Mouse (Mus musculus) CH12.LX (cell line): ENCODE data around the gene Acap3. TPM values are rescaled to one million over a fixed set of nuclear protein-coding genes. Genes with fewer than 3 reads are reported as not detected.

Experiments
- DNase-seq: peaks from one replicate; pipeline ENCODE4 v3.0.0-alpha.2; 2013; ENCODE audit errors: extremely low read depth
- H3K27ac ChIP-seq: 2 replicates; pipeline ENCODE4 v1.5.1; 2012; ENCODE audit warnings: low read depth, mild to moderate bottlenecking, control low read depth, moderate library complexity; ENCODE audit not compliant: insufficient read depth
- H3K27me3 ChIP-seq: replicated peaks from 2 replicates; pipeline ENCODE3; 2012; ENCODE audit warnings: inconsistent platforms
- H3K36me3 ChIP-seq, 2 experiments: replicated peaks in 1 of 2; 2 replicates each; pipeline versions ENCODE3 to v1.6.1; 2012; ENCODE audit warnings: inconsistent platforms in 1 of 2, low read length in 1 of 2, mild to moderate bottlenecking in 1 of 2, mixed read lengths in 1 of 2, moderate library complexity in 1 of 2; ENCODE audit not compliant: control insufficient read depth in 1 of 2, insufficient read depth in 1 of 2
- H3K4me1 ChIP-seq, 2 experiments: 2 replicates each; pipeline ENCODE4 v1.6.1; 2012; ENCODE audit warnings: inconsistent platforms in 1 of 2, moderate library complexity in 1 of 2; ENCODE audit not compliant: insufficient read depth in 2 of 2, control insufficient read depth in 1 of 2
- H3K4me2 ChIP-seq: 2 replicates; pipeline ENCODE4 v1.6.1; 2012; ENCODE audit warnings: low read depth, mild to moderate bottlenecking, control low read depth; ENCODE audit not compliant: poor library complexity, insufficient read depth, severe bottlenecking
- H3K4me3 ChIP-seq, 3 experiments: fragments of 150-350 bp in 1 of 3; sonication (generic) in 1 of 3; replicated peaks in 1 of 3; 2 replicates each; pipeline versions ENCODE3 to v1.5.1; 2011 to 2012; ENCODE audit warnings: low read depth in 2 of 3, low read length in 2 of 3, mild to moderate bottlenecking in 2 of 3, moderate library complexity in 2 of 3, control low read depth in 1 of 3, improper control_type of control experiment in 1 of 3, inconsistent platforms in 1 of 3, mixed read lengths in 1 of 3; ENCODE audit not compliant: poor library complexity in 1 of 3
- H3K79me2 ChIP-seq: replicated peaks from 2 replicates; pipeline ENCODE4 v1.6.1; 2012; ENCODE audit warnings: mild to moderate bottlenecking, moderate library complexity; ENCODE audit not compliant: control insufficient read depth, poor library complexity, insufficient read depth, severe bottlenecking; ENCODE audit errors: extremely low read depth
- H3K9ac ChIP-seq: 2 replicates; pipeline ENCODE4 v1.6.1; 2012; ENCODE audit warnings: low read depth, mild to moderate bottlenecking, control low read depth, moderate library complexity; ENCODE audit not compliant: insufficient read depth
- H3K9me3 ChIP-seq: replicated peaks from 2 replicates; pipeline ENCODE3; 2012; ENCODE audit warnings: low read length, inconsistent platforms, mixed read lengths
- BHLHE40 ChIP-seq: IDR thresholded peaks from 2 replicates; pipeline ENCODE4 v1.6.1; 2011; ENCODE audit warnings: mild to moderate bottlenecking, low read depth, low read length, improper control_type of control experiment
- CHD1 ChIP-seq: IDR thresholded peaks from 2 replicates; pipeline ENCODE4 v1.6.1; 2012; ENCODE audit warnings: low read depth, low read length, improper control_type of control experiment, inconsistent platforms
- CTCF ChIP-seq, 2 experiments: IDR thresholded peaks in 1 of 2; conservative IDR thresholded peaks in 1 of 2; 2 replicates each; pipeline ENCODE4 v1.5.1; 2011 to 2012; ENCODE audit warnings: low read depth in 2 of 2, low read length in 2 of 2, improper control_type of control experiment in 1 of 2, inconsistent platforms in 1 of 2, mild to moderate bottlenecking in 1 of 2, moderate library complexity in 1 of 2
- E2F4 ChIP-seq: IDR thresholded peaks from 2 replicates; pipeline ENCODE4 v1.6.1; 2011; ENCODE audit warnings: low read depth, low read length, improper control_type of control experiment; ENCODE audit not compliant: insufficient replicate concordance
- ELF1 ChIP-seq: IDR thresholded peaks from 2 replicates; pipeline ENCODE4 v1.6.1; 2014; ENCODE audit warnings: low read depth, mild to moderate bottlenecking, inconsistent platforms, low read length, improper control_type of control experiment
- EP300 ChIP-seq: IDR thresholded peaks from 2 replicates; pipeline ENCODE4 v1.6.1; 2011; ENCODE audit warnings: low read length, improper control_type of control experiment
- GABPA ChIP-seq: IDR thresholded peaks from 2 replicates; pipeline ENCODE4 v1.6.1; 2012; ENCODE audit warnings: low read depth, low read length, improper control_type of control experiment, inconsistent platforms; ENCODE audit not compliant: insufficient replicate concordance
- HCFC1 ChIP-seq: IDR thresholded peaks from 2 replicates; pipeline ENCODE4 v1.6.1; 2012; ENCODE audit warnings: low read depth, mild to moderate bottlenecking, inconsistent platforms, low read length, improper control_type of control experiment
- IRF4 ChIP-seq: IDR thresholded peaks from 2 replicates; pipeline ENCODE4 v1.6.1; 2014; ENCODE audit warnings: low read depth, mild to moderate bottlenecking, inconsistent platforms, low read length, improper control_type of control experiment
- JUND ChIP-seq: conservative IDR thresholded peaks from 2 replicates; pipeline ENCODE4 v1.6.1; 2011; ENCODE audit warnings: low read depth, low read length, improper control_type of control experiment
- KAT2A ChIP-seq: IDR thresholded peaks from 2 replicates; pipeline ENCODE4 v1.6.1; 2012; ENCODE audit warnings: low read length, improper control_type of control experiment, inconsistent platforms; ENCODE audit not compliant: insufficient replicate concordance
- MAFK ChIP-seq: IDR thresholded peaks from 2 replicates; pipeline ENCODE4 v1.6.1; 2011; ENCODE audit warnings: low read length, improper control_type of control experiment; ENCODE audit not compliant: insufficient replicate concordance
- MAX ChIP-seq: IDR thresholded peaks from 2 replicates; pipeline ENCODE4 v1.6.1; 2011; ENCODE audit warnings: low read length, improper control_type of control experiment
- MXI1 ChIP-seq: IDR thresholded peaks from 2 replicates; pipeline ENCODE4 v1.6.1; 2011; ENCODE audit warnings: mild to moderate bottlenecking, low read depth, low read length, improper control_type of control experiment
- MYC ChIP-seq: IDR thresholded peaks from 2 replicates; pipeline ENCODE4 v1.6.1; 2011; ENCODE audit warnings: low read depth, mild to moderate bottlenecking, improper control_type of control experiment, low read length
- NELFE ChIP-seq: IDR thresholded peaks from 2 replicates; pipeline ENCODE4 v1.6.1; 2011; ENCODE audit warnings: low read depth, low read length, improper control_type of control experiment
- NRF1 ChIP-seq: IDR thresholded peaks from 2 replicates; pipeline ENCODE4 v1.6.1; 2014; ENCODE audit warnings: low read depth, mild to moderate bottlenecking, inconsistent platforms, low read length, improper control_type of control experiment, moderate library complexity
- POLR2A ChIP-seq: IDR thresholded peaks from 2 replicates; pipeline ENCODE4 v1.6.1; 2011; ENCODE audit warnings: low read depth, mild to moderate bottlenecking, improper control_type of control experiment, low read length
- RAD21 ChIP-seq: IDR thresholded peaks from 2 replicates; pipeline ENCODE4 v1.6.1; 2011; ENCODE audit warnings: low read depth, mild to moderate bottlenecking, low read length, improper control_type of control experiment, moderate library complexity
- TBP ChIP-seq: conservative IDR thresholded peaks from 2 replicates; pipeline ENCODE4 v1.6.1; 2011; ENCODE audit warnings: low read depth, low read length, improper control_type of control experiment
- TCF12 ChIP-seq: IDR thresholded peaks from 2 replicates; pipeline ENCODE4 v1.6.1; 2014; ENCODE audit warnings: low read depth, mild to moderate bottlenecking, inconsistent platforms, low read length, improper control_type of control experiment
- USF1 ChIP-seq: IDR thresholded peaks from 2 replicates; pipeline ENCODE4 v1.6.1; 2014; ENCODE audit warnings: low read depth, mild to moderate bottlenecking, inconsistent platforms, low read length, improper control_type of control experiment
- ZC3H11A ChIP-seq: IDR thresholded peaks from 2 replicates; pipeline ENCODE4 v1.6.1; 2012; ENCODE audit warnings: low read depth, mild to moderate bottlenecking, inconsistent platforms, low read length, improper control_type of control experiment
- ZNF384 ChIP-seq: IDR thresholded peaks from 2 replicates; pipeline ENCODE4 v1.6.1; 2012; ENCODE audit warnings: low read depth, low read length, improper control_type of control experiment, inconsistent platforms
- dilution Hi-C: fragments of 300-500 bp; cut with MboI; formaldehyde crosslinking; loops from 2 replicates; pipeline ENCODE4 v1.14.3; 2020; ENCODE audit warnings: low sequenced_read_pairs; ENCODE audit not compliant: extremely low pct_unique_long_range_greater_than_20kb, extremely low pct_ligation_motif_present
- in situ Hi-C: fragments of 300-500 bp; cut with MboI; formaldehyde crosslinking; loops from 3 replicates; pipeline ENCODE4 v1.14.3; 2019; ENCODE audit warnings: low sequenced_read_pairs, low pct_ligation_motif_present, low pct_unique_long_range_greater_than_20kb, mixed read lengths
- polyA plus RNA-seq: library from polyadenylated mRNA; unstranded; fragments of >175 nt; gene quantifications from 2 replicates; pipeline ENCODE4 v1.2.1, GENCODE M21; 2012; ENCODE audit warnings: low read depth; ENCODE audit not compliant: insufficient read length
- total RNA-seq, 2 experiments: library from RNA; depleted of rRNA; stranded (reverse); fragments of 300-350 nt in 1 of 2; fragments of >200 nt in 1 of 2; gene quantifications; 2 replicates each; pipeline ENCODE4 v1.2.3; 2012 to 2014

Acap3 gene
- total and polyA plus RNA-seq, 3 experiments = 4.2 to 10.7 (median 10.5) TPM

DNA sequence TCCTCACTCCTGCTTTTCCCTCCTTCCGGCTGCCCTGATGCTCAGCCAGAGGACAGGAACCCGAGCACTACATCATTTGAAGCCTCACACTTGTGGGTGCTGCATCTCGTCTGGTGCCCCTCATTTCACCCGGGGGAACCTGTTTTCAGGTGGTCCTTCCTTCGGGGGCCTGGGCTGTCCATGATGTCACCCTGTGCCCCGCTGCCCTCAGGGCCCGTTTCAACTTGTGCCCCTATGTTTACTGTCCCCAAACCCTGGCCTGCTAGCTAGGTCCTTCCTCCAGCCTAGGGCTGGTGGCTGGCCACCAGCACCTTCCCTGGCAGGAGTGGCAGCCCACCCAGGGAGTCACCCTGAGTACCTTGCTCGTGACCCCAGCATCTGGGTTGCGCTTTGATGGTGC lies 14.5 kb downstream of the Acap3 start:
- 0 out of 4 replicates have a peak, but pooled peaks cover 0 to 2% of the 10 kb centered on the region in 2 experiments for H3K4me1 ChIP-seq
- H3K9ac ChIP-seq = no peak overlapping the region
- H3K27ac ChIP-seq = no peak overlapping the region
- no peaks in the 10 kb centered on the region for H3K27me3 ChIP-seq
- TF ChIP-seq HCFC1 = no peak
- no peak for TF ChIP-seq CTCF (conservative IDR thresholded peaks at IDR 0.05 in 1 of 2, IDR thresholded peaks at IDR 0.05 in 1 of 2; ENCODE audit: low read depth in 2 of 2, low read length in 2 of 2)
- no peak for TF ChIP-seq TBP
- no peak for TF ChIP-seq KAT2A
- no peak for TF ChIP-seq ZNF384
- TF ChIP-seq CHD1 = no peak
- TF ChIP-seq ELF1 = no peak
- no peak for TF ChIP-seq RAD21
- TF ChIP-seq NRF1 = no peak
- TF ChIP-seq POLR2A = no peak
- TF ChIP-seq ZC3H11A = no peak
- no peak for TF ChIP-seq USF1
- TF ChIP-seq JUND = no peak
- no peak for TF ChIP-seq NELFE
- TF ChIP-seq IRF4 = no peak
- TF ChIP-seq EP300 = no peak
- TF ChIP-seq TCF12 = no peak
- TF ChIP-seq MAX = no peak
- TF ChIP-seq E2F4 = no peak
- no peaks in the 10 kb centered on the region for H3K79me2 ChIP-seq
- H3K4me2 ChIP-seq = no peak overlapping the region
- peaks cover 34 to 67% of the 10 kb centered on the region in 2 experiments for H3K36me3 ChIP-seq
- no peaks in the 10 kb centered on the region for H3K9me3 ChIP-seq
- in situ Hi-C loops = no loop called here
- no peak overlapping the region for H3K4me3 ChIP-seq
- DNase-seq = no peak
- dilution Hi-C loops = no loop called here

GRCm38 (mm10) chr4:155907003-155907402 lies 15.4 kb downstream of the Acap3 start:
- Histone ChIP-seq H3K9me3 (no peaks in the 10 kb centered on the region), H3K4me3 (no peak overlapping the region), H3K27ac (no peak overlapping the region), H3K9ac (no peak overlapping the region), H3K4me1 (0 out of 4 replicates have a peak, but pooled peaks cover 0 to 2% of the 10 kb centered on the region in 2 experiments), H3K36me3 (peaks cover 26 to 58% of the 10 kb centered on the region in 2 experiments), H3K27me3 (no peaks in the 10 kb centered on the region), H3K79me2 (no peaks in the 10 kb centered on the region), H3K4me2 (no peak overlapping the region)
- dilution Hi-C loops = no loop called here
- in situ Hi-C loops = no loop called here
- DNase-seq = no peak
- TF ChIP-seq KAT2A (no peak), MAFK (no peak), TBP (no peak), BHLHE40 (no peak), ZC3H11A (no peak), MYC (no peak), IRF4 (no peak), GABPA (no peak), MXI1 (no peak)
